Mouse (Mus musculus): ENCODE measurements around the gene Arhgap15.

DNA sequence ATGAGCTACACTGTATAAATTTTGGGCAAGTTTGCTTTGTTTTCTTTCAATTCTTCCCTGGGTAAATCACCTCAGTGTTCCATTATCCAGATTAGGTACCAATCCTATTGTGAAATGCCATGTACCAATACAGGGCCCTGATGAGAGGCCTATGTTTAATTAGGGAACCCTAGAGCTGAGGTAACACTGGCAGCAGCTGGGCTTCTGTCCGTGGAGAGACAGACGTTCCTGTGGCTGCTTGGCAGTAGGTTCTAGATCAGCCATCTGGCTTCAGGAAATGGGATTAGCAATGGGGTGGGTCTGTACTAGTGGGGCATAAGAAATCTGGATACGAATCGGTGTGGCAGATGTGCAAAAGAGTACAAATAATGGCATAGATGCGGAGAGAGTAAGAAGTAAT is 14.7 kb downstream of the Arhgap15 start:
- TF ChIP-seq POLR2A (IDR thresholded peaks at IDR 0.05; ENCODE audit: borderline replicate concordance, low read depth, low read length) (no peak), CTCF (IDR thresholded peaks at IDR 0.05; ENCODE audit: low read depth, low read length) (no peak)

Data from bone marrow macrophage, adult 2 months (primary cell).